Mouse (Mus musculus) sigmoid colon, adult 10 weeks (tissue): Measurements from ENCODE around the gene Crybg2. TPM values are rescaled to one million over a fixed set of nuclear protein-coding genes. Genes with fewer than 3 reads are reported as not detected.

ENCODE experiments used
- polyA plus RNA-seq: library from polyadenylated mRNA; stranded (reverse); fragments of 350-450 nt; fragmentation: Illumina TruSeq; extraction: RNeasy Lipid Tissue Mini Kit (QIAGEN cat#74804); gene quantifications from one replicate; pipeline ENCODE4 v1.2.3, GENCODE M21; 2014; ENCODE audit warnings: low read depth, low replicate concordance

The Crybg2 gene
- polyA plus RNA-seq, result 4.6 TPM

GRCm38 (mm10) chr4:134060135-134060865 is at the start of gene Crybg2:
Gene Crybg2, plus strand, starts transcription at chr4:134060815.

DNA sequence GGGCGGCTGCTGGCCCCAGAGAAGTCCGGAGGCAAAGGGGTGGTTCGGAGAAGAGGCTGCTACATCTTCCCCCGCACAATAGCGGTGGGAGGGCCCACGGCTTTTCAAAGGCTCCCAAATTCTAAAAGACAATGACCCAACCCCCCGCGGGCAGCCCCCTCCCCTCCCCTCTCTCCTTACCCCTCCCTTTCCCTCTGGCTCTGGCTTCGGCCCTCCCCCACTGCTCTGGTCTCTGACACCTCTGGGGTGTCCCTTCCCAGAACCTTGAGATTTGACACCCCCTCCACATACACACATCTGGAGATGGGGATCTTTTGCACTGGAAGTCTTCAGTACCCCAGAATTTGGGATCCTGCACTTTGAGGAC is 41.9 kb upstream of the Crybg2 start, which contains the start of gene Lin28a:
Gene Lin28a, minus strand, starts transcription at position 63 of the 367 bp plus-strand sequence.

GRCm38 (mm10) chr4:134053538-134053937 is 7.1 kb upstream of the Crybg2 start, which contains the start of gene Zfp683:
Gene Zfp683, plus strand, starts transcription at chr4:134053838.

DNA sequence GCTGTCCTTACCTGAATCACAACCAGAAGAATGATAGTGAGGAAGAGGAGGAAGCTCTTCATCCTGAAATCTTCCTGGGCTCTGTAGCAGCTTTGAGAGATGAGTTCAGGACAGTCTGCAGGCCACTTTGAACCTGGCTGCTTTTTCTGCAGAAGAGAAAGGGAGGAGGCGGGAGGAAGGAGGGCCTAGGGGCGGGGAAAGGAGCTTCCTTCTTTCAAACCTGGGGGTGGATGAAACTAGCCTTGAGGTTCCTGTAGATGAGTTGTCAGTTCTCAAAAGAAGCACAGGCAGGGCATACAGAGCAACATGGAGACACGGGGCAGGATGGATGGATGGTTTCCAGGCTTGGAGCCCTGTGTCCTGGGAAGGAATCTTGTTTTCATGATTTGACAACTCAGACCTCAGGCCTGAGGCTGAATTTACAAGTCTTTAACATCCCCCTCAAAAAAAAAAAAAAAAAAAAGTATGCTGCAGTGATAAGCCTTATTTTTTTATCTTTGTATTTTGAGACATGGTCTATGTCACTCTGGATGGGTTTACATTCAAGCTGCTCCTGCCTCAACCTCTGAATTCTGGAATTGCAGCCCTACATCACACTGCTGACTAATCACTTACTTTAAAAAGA is 34.4 kb downstream of the Crybg2 start, which contains the start of gene Cd52:
Gene Cd52, minus strand, starts transcription at position 160 of the 625 bp plus-strand sequence.

DNA sequence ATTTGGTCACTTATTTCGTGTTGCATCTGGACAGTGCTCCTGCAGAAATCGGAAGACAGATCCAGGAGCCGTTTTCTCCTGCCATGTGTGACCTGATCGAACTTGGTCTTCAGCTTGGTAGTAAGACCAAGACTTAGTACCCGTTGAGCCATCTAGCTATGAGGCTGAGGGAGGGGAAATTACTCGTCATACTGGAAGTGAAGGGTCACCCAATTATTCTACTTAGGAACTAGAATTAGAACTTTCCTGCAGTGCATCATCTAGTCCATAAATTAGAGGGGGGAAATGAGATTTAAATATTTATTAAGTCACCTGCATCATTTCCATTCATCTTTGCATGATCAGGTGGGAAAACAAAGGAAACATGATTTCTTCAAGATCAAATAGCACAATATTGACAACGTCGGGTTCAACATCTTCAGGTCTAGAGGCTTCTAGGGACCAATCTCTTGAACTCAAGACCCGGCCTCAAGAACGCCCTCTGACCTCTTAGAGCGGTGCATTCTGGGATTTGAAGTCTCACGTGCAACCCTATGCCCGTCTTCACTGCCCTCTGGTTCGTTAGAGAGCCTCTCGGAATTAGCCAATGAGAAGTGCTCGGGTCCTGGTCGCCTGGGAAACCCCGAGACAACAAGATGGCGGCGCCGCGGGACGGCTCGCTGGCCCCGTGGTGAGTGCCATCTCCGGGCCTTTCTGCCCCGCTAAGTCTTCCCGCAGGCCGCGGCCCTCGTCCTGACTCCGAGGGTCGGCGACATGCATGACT is 41.5 kb downstream of the Crybg2 start, which contains the start of gene Ubxn11:
Gene Ubxn11, plus strand, starts transcription at position 592 of the 763 bp plus-strand sequence.

DNA sequence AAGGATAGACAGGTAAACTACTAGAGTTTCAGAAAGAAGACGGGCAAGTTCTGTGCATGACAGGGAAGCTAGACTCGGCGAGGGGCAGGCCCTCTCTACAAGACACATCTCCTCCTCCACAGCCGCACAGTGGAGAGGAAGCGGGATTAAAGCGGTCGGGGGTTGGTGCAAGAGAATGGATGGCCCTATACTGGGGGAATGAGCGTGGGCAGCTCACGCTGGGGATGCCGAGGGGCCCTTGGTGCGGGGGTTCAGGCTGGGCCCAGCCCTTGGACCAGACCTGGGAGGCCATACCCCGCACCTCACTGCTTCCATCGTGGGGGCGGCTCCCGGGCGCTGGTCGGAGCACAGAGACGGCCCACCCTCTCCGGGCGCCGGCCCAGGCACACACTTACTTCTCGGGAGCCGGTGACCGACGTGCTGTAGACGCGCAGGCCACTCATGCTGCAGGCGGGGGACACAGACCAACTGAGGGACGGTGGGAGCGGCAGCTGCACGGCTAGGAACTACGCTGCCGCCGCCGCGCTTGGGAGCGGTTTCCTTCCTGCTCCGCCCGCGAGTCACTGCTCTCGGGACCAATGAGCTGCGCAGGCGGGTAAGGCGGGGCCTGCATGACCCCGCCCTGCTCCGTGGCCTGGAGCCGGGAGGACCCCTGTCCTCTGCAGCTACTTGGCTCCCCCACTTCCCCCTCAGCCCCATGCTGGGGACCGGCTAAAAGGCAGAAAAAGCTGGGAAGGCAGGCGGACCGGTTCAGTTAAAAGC is 67.8 kb downstream of the Crybg2 start, which contains the start of gene Sh3bgrl3:
Gene Sh3bgrl3, minus strand, starts transcription at position 569 of the 762 bp plus-strand sequence.

Other genes starting within 250 kb of the Crybg2 start
- gene Rps6ka1, start 173.0 kb upstream of the Crybg2 start, polyA plus RNA-seq, result 12.6 TPM
- 324 TPM for gene Hmgn2, start 92.2 kb upstream of the Crybg2 start, polyA plus RNA-seq
- 14.4 TPM for gene Dhdds, start 59.9 kb upstream of the Crybg2 start, polyA plus RNA-seq
- gene Lin28a, start 42.0 kb upstream of the Crybg2 start, polyA plus RNA-seq, result not detected
- gene Zfp683, start 7.0 kb upstream of the Crybg2 start, polyA plus RNA-seq, result not detected
- 83.4 TPM for gene Cd52, start 34.3 kb downstream of the Crybg2 start, polyA plus RNA-seq
- not detected for gene Ubxn11, start 41.8 kb downstream of the Crybg2 start, polyA plus RNA-seq
- gene Sh3bgrl3, start 68.0 kb downstream of the Crybg2 start, polyA plus RNA-seq, result 3.5 TPM
- 5.8 TPM for gene Cep85, start 126.3 kb downstream of the Crybg2 start, polyA plus RNA-seq
- not detected for gene Gm7534, start 142.2 kb downstream of the Crybg2 start, polyA plus RNA-seq
- 0.54 TPM for gene Catsper4, start 166.6 kb downstream of the Crybg2 start, polyA plus RNA-seq
- gene Cnksr1, start 177.6 kb downstream of the Crybg2 start, polyA plus RNA-seq, result 3.5 TPM
- not detected for gene E130218I03Rik, start 182.8 kb downstream of the Crybg2 start, polyA plus RNA-seq
- gene Zfp593, start 184.8 kb downstream of the Crybg2 start, polyA plus RNA-seq, result 0.28 TPM
- not detected for gene Gm30191, start 186.1 kb downstream of the Crybg2 start, polyA plus RNA-seq
- gene Grrp1, start 193.3 kb downstream of the Crybg2 start, polyA plus RNA-seq, result not detected
- gene Pdik1l, start 227.1 kb downstream of the Crybg2 start, polyA plus RNA-seq, result 35.7 TPM